Mouse (Mus musculus) bone marrow macrophage, adult 2 months (primary cell): ENCODE measurements around the gene Nckap5. TPM values are rescaled to one million over a fixed set of nuclear protein-coding genes. Genes with fewer than 3 reads are reported as not detected.

ENCODE experiments used
- H3K27ac ChIP-seq: 2 replicates; pipeline ENCODE4 v1.5.1; 2012; ENCODE audit warnings: low read depth, low read length; ENCODE audit not compliant: insufficient read depth
- H3K4me1 ChIP-seq: 2 replicates; pipeline ENCODE4 v1.6.1; 2012; ENCODE audit warnings: low read length; ENCODE audit not compliant: control insufficient read depth, insufficient read depth
- H3K4me3 ChIP-seq: 2 replicates; pipeline ENCODE4 v1.5.1; 2012; ENCODE audit warnings: mild to moderate bottlenecking, low read length, moderate library complexity; ENCODE audit not compliant: insufficient read depth
- CTCF ChIP-seq: IDR thresholded peaks from 2 replicates; pipeline ENCODE4 v1.5.1; 2012; ENCODE audit warnings: low read depth, mild to moderate bottlenecking, low read length, moderate library complexity
- POLR2A ChIP-seq: IDR thresholded peaks from 2 replicates; pipeline ENCODE4 v1.6.1; 2012; ENCODE audit warnings: mild to moderate bottlenecking, low read depth, low read length, borderline replicate concordance
- polyA plus RNA-seq: library from polyadenylated mRNA; stranded (reverse); fragments of >200 nt; gene quantifications from 2 replicates; pipeline ENCODE4 v1.2.4, GENCODE M21; 2012; ENCODE audit not compliant: missing spikeins, insufficient read depth, insufficient read length

Gene Nckap5
- polyA plus RNA-seq, 1 experiment, result not detected

DNA sequence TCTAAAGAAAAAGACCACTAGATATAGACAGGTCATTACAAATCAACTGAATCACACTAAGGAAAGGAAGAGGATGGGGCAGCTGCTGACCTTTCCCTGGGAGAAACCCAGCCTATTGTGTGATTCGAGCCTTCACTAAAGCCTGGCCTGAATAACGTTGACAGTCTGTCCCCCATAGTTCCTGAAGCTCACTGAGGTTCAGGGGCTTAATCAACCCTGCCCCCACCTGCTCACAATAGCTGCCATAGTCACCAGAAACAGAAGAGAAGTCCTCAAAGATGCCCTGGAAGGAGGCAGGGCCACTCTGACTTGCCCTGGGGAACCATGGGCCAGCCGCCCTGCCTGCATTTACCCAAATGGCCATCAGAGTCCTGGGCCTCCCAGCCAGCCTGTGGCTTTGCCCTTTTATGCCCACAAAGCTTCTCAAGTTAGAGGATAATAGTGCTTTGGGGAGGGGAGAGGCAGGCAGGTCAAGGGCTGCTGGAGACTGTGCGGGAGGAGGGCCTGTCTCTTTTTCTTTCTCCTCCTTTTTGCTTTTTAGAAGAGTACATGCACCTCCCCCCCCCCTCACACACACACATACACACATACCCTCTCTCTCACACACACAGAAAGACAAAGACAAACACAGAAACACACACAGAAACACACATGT lies 85.0 kb downstream of the Nckap5 start:
- TF ChIP-seq CTCF (no peak), POLR2A (no peak)

DNA sequence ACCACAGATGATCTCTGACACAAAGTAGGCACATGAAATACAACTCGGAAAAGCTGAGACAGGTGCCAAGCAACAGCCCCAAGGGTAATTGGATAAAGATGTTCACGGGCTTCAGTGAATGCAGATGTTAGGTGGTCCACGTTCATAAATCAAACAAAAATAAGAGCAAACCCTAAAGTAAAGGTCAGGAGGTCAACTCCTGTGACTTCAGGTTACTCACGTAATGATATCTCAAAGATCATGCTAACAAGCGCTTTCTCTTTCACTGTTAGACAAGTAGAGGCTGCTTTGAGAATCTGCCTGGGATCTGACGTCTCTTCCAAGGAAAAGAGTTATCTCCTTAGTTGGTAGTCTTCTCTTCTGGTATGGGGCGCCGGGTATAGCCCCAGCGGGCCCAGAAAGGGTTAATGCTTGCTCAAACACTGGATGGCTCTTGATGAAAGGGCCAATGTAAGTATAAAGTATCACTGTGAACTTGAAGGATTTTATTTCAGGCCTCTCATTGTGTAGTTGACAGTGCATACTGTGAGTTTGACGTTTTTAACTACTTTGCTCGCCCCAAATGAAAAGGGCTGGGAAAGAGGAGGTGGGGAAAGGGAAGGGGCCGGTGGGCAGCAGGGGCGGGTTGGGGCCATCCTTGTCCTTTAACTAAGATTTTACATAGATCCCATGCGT lies 85.8 kb downstream of the Nckap5 start:
- TF ChIP-seq POLR2A (no peak), CTCF (no peak)
- H3K4me3 ChIP-seq, result no peak overlapping the region
- H3K4me1 ChIP-seq, result no peaks in the 10 kb centered on the region
- H3K27ac ChIP-seq, result no peak overlapping the region

More for the DNA sequence above, 85.0 kb downstream of the Nckap5 start:
- Histone ChIP-seq H3K27ac (no peak overlapping the region), H3K4me1 (no peaks in the 10 kb centered on the region), H3K4me3 (no peak overlapping the region)

DNA sequence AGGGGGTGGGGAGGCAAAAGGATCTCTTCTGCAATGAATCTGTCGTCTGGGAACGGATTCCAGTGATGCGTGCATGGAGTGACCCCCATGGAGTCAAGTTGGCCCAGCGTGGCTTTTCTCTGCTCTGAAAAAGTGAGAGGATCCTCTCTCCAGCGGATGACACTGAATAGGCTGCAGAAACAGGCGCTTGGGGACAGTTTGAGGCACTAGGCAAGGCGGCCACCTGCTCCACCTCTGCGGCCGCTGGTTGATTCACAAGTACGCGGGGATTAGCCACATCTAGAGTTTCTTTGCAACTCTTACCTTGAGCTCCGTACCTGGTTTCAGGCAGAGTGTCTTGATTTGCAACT lies 92.3 kb downstream of the Nckap5 start:
- Histone ChIP-seq H3K27ac (no peak overlapping the region), H3K4me1 (no peaks in the 10 kb centered on the region), H3K4me3 (no peak overlapping the region)
- no peak for TF ChIP-seq POLR2A
- no peak for TF ChIP-seq CTCF

DNA sequence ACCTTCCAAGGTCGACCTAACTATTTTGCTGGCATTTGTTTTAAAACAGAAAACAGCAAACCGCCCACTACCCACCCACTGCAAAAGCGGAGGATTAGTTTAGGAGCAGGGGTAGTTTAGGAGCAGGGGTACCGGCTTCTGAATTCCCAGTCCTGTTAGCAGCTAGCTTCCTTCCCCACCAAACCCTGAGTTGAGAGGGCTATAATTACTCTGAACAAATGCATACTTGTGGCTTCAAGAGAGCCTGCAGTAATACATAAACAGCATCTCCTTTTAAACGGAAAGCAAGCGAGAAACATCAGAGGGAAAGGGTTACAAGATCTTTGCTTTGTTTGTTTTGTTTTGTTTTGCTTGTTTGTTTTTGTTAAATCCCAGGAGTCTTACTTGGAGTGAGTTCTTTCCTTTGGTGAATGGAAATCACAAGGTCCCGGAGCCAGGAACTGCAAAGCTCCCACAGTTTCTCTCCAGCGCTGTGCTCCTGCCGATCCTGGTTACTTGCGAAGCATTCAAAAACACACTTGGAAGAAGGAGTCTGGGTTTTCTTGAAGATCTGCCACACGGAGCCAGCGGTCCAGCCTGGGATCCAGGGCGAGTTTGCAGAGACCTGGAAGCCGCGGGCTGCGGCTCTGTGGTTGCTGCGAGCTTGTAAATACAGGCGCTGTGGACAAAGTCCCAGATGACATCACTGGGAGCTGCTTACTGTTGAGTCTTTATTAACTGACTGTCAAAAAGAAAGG lies 92.9 kb downstream of the Nckap5 start:
- TF ChIP-seq POLR2A, result no peak
- TF ChIP-seq CTCF, result no peak

DNA sequence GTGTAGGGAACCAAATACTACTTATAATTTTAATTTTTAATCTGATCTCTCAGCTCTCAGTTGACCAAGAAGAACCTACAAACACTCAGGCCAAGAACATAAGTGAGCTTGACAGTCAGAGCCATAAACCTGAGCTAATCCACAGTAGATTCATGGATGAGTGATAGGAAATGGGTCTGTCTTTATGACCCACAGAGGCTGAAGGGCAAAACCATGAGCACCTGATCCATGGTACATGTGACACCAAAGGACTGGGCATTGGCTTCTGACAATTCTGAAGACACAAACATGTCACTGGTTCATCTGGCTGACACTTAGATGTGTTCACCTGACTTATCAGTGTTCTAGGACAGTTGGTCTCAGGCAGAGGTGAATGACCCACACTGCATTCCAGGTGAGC lies 98.9 kb downstream of the Nckap5 start:
- Histone ChIP-seq H3K27ac (no peak overlapping the region), H3K4me3 (no peak overlapping the region), H3K4me1 (no peaks in the 10 kb centered on the region)
- no peak for TF ChIP-seq CTCF
- no peak for TF ChIP-seq POLR2A

More for the DNA sequence above, 92.9 kb downstream of the Nckap5 start:
- Histone ChIP-seq H3K4me3 (no peak overlapping the region), H3K27ac (no peak overlapping the region), H3K4me1 (no peaks in the 10 kb centered on the region)

DNA sequence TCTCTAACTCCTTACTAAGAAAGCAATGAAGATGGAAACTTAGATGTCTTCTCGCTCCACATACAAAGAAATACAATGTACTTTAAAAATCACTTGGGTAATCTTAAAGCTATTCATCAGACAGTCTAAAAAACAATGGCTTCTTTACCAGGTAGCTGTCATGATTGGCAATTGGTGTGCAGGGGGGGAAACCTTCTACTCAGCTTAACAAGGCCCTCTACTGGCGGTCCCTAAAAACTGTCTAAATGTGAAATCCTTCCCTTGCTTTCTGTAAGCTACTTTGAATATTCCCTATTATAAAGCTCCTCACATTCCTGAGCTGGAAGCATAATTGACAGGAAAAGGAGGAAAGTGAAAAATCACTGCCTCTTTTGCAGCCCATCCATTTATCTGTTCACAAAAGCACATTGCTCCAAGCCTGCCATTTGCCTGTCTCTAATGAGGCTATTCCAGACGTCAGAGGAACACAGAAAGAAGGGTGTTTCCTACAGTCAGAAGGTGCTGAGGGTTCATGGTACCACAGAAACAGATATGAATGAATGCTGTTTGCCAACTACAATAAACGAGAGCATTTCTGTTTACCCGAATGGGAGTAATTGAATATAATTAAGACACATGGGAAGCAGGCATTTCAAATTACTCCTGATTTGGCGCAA lies 104.1 kb downstream of the Nckap5 start:
- no peak overlapping the region for H3K27ac ChIP-seq
- no peak overlapping the region for H3K4me3 ChIP-seq
- no peak for TF ChIP-seq CTCF
- no peaks in the 10 kb centered on the region for H3K4me1 ChIP-seq

DNA sequence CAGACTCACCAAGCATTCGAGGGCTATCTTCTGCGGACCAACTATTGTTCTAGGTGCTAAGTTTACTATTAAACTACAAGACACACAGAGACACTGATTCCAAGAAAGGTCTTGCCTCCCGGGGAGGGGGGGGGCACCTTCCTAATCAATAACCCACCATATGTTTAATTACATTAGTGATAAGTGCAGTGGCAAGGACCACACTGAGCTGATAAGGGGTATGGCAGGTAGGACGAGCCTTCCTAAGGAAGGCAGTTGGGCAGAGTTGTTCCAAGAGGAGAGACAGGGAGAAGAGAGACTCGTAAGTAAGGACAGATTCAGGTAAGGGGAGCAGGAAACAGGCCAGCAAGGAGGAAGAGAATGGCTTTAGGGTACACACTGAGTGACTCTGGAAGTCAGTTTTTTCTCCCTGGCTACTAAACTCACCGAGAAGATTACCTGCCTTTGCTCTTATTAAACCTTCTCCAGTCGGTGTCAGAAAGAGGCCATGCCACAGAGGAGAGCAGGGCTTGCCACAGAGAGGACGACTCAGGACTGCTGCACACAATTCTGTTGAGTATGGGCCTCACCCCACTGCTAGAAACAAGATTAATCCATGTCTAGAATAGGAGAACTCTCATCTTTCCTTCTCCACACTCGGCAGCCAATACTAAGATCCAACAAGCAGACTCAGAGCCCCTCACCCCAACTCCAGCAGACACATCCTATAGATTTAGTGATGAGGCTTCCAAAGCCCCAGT lies 104.8 kb downstream of the Nckap5 start:
- Histone ChIP-seq H3K4me3 (no peak overlapping the region), H3K27ac (no peak overlapping the region), H3K4me1 (no peaks in the 10 kb centered on the region)
- TF ChIP-seq POLR2A, result no peak
- TF ChIP-seq CTCF, result no peak

DNA sequence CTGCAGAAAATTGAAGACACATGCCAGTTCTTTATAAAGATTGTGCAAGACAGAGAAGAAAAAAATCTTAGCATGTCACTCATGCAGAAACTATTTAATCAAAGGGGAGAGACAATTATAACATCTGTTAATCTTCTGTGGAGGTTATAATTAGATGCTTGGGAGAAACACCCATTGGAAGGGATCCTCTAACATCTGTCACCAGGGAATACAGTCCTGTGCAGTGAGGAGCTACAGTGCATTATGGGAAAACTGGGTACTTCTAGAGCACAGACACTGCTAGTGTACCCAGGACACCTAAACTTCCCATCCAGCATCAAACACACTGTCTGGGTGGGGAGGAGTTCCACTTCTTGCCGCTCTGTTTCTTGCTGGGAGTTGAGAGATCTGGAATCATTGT lies 108.7 kb downstream of the Nckap5 start:
- no peaks in the 10 kb centered on the region for H3K4me1 ChIP-seq
- no peak overlapping the region for H3K4me3 ChIP-seq
- no peak for TF ChIP-seq POLR2A
- TF ChIP-seq CTCF, result no peak
- H3K27ac ChIP-seq, result no peak overlapping the region

DNA sequence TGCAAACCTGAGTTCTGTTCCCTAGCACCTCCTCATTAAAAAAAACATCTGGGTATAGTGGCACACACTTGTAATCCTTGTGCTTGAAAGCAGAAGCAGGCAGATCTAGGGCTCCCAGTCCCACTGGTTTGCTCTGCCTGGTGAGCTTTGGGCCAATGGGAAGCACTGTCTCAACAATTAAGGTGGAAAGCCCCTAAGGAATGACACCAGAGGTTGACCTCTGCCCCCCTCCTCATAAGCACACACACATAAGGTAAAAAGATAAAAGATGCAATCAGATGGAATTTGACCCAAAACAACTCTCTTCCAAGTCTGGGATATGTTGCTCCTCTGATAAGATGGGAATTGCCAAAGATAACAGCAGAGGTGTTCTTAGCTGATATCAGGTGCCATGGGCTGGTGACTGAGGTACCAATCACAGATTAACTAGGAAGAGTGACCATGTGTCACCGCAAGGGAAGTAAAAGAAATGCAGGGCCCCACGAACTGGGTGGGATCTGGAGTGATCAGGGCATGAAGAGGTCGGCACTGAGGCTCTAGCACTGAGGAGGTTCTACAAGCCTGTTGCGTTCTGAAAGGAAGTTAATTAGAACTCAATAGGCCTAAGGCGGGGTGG lies 110.8 kb downstream of the Nckap5 start:
- Histone ChIP-seq H3K4me1 (no peaks in the 10 kb centered on the region), H3K27ac (no peak overlapping the region), H3K4me3 (no peak overlapping the region)
- TF ChIP-seq POLR2A, result no peak
- TF ChIP-seq CTCF, result no peak
